Mouse (Mus musculus) gastrocnemius, postnatal 4 days (tissue): Measurements from ENCODE around the gene Vopp1. TPM values are rescaled to one million over a fixed set of nuclear protein-coding genes. Genes with fewer than 3 reads are reported as not detected.
A peak's percentile ranks its signal among the peaks of the same experiment; 100 is the strongest.

Experiments used
- DNase-seq, 2 experiments: peaks; one replicate each; pipeline ENCODE4 v3.0.0; 2021 to 2022; ENCODE audit warnings: low spot score in 2 of 2, mixed read lengths in 2 of 2
- total RNA-seq, 2 experiments: library from RNA; stranded (reverse); gene quantifications; 2 replicates each; pipeline ENCODE4 v1.2.3; 2021

Gene Vopp1
- total RNA-seq, 2 experiments from 2014 or later = 15.4 to 16.2 TPM

GRCm38 (mm10) chr6:57706721-57707120, 118.2 kb downstream of the Vopp1 start:
- DNase-seq = no peak

DNA sequence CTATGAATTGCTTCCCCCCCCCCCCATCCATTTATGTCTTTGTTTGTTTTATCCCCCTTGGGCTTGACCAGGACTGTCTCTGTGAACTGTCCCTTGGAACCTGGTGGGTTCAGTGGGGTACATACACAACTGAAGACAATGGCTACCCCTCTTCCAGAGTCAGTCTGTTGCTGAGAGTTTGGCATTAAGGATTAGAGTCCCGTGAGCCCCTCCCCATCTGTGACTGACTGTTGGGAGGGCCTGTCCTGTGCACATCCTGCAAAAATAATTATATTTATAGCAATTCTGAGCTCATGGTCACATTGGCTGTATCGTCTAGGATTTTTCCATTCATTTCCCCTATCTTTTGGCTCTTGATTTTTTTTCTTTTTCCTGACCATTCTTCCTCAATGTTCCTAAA, 121.3 kb downstream of the Vopp1 start:
- no peak for DNase-seq

DNA sequence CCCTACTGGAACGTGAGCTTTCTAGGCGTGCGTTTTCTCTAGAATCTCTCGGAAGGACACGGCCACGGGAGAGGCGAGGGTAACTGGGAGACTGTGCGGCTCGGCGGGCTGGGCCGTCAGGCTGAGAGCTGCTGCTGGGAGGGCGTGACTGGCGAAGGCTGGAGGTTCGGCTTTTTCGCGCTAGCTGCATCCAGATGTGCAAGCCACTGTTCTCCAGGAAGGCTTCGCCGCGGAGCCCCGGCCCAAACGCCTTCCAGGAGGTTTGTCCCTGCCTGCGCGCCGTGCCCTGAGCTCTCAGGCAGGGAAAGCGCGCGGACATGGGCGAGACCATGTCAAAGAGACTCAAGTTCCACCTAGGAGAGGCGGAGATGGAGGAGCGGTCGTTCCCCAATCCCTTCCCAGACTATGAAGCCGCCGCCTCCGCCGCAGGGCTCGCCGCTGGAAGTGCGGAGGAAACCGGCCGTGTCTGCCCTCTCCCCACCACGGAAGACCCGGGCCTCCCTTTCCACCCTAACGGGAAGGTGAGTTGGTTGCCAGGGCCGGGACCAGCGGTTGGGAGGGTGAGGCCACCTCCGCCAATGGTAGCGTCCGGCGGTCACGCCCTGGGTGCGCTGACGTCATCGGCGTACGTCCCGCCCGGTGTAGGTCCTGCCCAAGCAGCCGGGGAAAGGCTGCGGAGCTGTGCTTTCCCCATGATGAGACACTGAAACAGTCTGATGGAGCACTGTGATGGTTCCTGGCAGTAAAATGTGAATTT, 122.0 kb downstream of the Vopp1 start:
- DNase-seq = peak; percentile 87 to 94

GRCm38 (mm10) chr6:57702376-57702742, 122.6 kb downstream of the Vopp1 start, which contains the start of gene Lancl2:
Lancl2 (plus strand) TSS chr6:57702540.
- peak in 1 of 2 experiments; percentile 34 for DNase-seq

- DNase-seq = no peak
Measured at GRCm38 (mm10) chr6:57701686-57702085, 123.3 kb downstream of the Vopp1 start.

DNA sequence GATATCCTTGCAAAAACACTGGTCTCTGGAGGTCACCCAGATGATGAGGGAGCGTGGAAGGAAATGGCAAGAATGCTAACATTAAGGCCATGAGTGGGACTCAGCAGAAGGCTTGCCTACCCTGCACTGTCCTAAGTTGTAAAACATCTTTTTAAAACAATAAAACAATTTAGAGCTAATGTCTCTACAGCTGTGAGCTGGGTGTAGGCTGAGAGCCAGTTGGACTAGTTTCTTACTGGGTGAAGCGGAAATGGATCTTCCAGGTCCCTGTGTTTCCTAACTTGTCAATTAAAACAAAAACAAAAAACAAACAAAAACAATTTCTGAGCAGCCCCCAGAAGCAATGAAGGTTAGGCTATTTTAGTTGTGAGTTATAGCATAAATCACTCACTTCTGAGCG, 131.8 kb downstream of the Vopp1 start:
- DNase-seq = no peak

- DNase-seq = peak; percentile 69 to 87
Measured at GRCm38 (mm10) chr6:57691467-57692261, 133.3 kb downstream of the Vopp1 start, which contains the start of gene Pyurf. Pyurf (minus strand) TSS chr6:57692078.

GRCm38 (mm10) chr6:57684156-57684555, 140.8 kb downstream of the Vopp1 start:
- DNase-seq = no peak

Other genes starting within 250 kb of the Vopp1 start
- gene Herc6, start 244.2 kb downstream of the Vopp1 start, total RNA-seq = 1 to 10 TPM; 1.6 to 3.6 TPM
- 10 to 100 TPM in 1 of 2 experiments, 1 to 10 TPM in 1; 9.4 to 10.1 TPM for gene Pyurf, start 133.1 kb downstream of the Vopp1 start, total RNA-seq
- 10 to 100 TPM; 19.8 to 20.3 TPM for gene Lancl2, start 122.6 kb downstream of the Vopp1 start, total RNA-seq
- gene Vmn1r21, start 25.2 kb upstream of the Vopp1 start, total RNA-seq = not detected
- gene Vmn1r22, start 82.9 kb upstream of the Vopp1 start, total RNA-seq = not detected
- gene Vmn1r23, start 101.7 kb upstream of the Vopp1 start, total RNA-seq = not detected
- not detected for gene Vmn1r24, start 136.3 kb upstream of the Vopp1 start, total RNA-seq
- not detected for gene Vmn1r25, start 155.7 kb upstream of the Vopp1 start, total RNA-seq
- gene Vmn1r26, start 190.0 kb upstream of the Vopp1 start, total RNA-seq = not detected